Comparison of ENCODE assay signal across 9 mouse cellular contexts in the genomic region with DNA sequence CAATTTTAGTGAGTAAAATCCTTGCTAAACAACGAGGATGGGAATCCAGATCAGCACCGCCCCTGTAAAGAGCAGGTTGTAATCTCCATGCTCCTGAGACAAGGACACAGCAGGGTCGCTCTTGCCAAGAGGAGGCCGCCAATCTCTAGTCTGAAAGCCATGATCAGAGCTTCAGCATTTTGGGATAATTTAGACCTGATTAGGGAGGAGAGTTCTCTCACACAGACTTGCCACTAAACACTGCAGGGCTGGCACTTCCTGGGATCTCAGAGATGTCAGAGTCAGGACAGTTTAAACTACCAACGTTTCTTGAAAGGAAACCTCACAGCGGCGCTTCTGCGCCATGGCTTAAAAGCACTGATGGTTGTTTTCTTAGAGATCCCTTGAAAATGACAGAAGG. TPM values are rescaled to one million over a fixed set of nuclear protein-coding genes. Genes with fewer than 3 reads are reported as not detected.
DNase-seq lines count a peak whose midpoint lies in the region; ATAC-seq and TF ChIP-seq lines count a peak whose summit lies in the region.
"Had no signal": no experiment of that assay in that cellular context is flagged by ENCODE, and none has a peak within 500 bp of the region (broad histone marks: within the 10 kb centered on the region; RNA-seq: fewer than 3 reads in every experiment).

No protein-coding gene starts in this region.

- H3K27me3 ChIP-seq in heart, embryonic 12.5 days (replicated peaks): no peaks in the 10 kb centered on the region
- no peaks in the 10 kb centered on the region for H3K27me3 ChIP-seq in embryonic facial prominence, embryonic 11.5 days (ENCODE audit: control insufficient read depth, insufficient read depth, low read length)
- no peaks in the 10 kb centered on the region for H3K27me3 ChIP-seq in heart, postnatal 0 days (ENCODE audit: control insufficient read depth, insufficient read depth, low read length)
- H3K27me3 ChIP-seq in liver, postnatal 0 days (ENCODE audit: insufficient read depth, low read length): no peaks in the 10 kb centered on the region

- no peaks in the 10 kb centered on the region for H3K9me3 ChIP-seq in heart, embryonic 12.5 days (replicated peaks)
- no peaks in the 10 kb centered on the region for H3K9me3 ChIP-seq in embryonic facial prominence, embryonic 11.5 days (replicated peaks; ENCODE audit: control insufficient read depth, low read length)
- H3K9me3 ChIP-seq in heart, postnatal 0 days (replicated peaks; ENCODE audit: control insufficient read depth, low read length): no peaks in the 10 kb centered on the region
- no peaks in the 10 kb centered on the region for H3K9me3 ChIP-seq in liver, postnatal 0 days (ENCODE audit: low read length)

- H3K4me3 ChIP-seq in heart, embryonic 12.5 days: no peak overlapping the region
- H3K4me3 ChIP-seq in embryonic facial prominence, embryonic 11.5 days (ENCODE audit: low read depth, low read length): no peak overlapping the region
- no peak overlapping the region for H3K4me3 ChIP-seq in heart, postnatal 0 days (ENCODE audit: low read depth, low read length)
- no peak overlapping the region for H3K4me3 ChIP-seq in liver, postnatal 0 days (ENCODE audit: low read depth, low read length)

- intact Hi-C loops in heart, postnatal 36 days (cut with DNase I): no loop called here

- DNase-seq in heart, postnatal 36 days: no peak
- DNase-seq in embryonic facial prominence, embryonic 11.5 days (ENCODE audit: low spot score): no peak
- no peak for DNase-seq in heart, postnatal 0 days (ENCODE audit: low spot score)
- DNase-seq in liver, postnatal 0 days: no peak
- no peak for DNase-seq in urinary bladder, adult 18-20 months (ENCODE audit: low spot score in 2 of 2)
- no peak for DNase-seq in T-cell, adult 2 months (ENCODE audit: low spot score)
- no peak for DNase-seq in ovary, postnatal 14 days (ENCODE audit: low spot score)

- no peak for TF ChIP-seq CTCF in heart, postnatal 0 days (IDR thresholded peaks at IDR 0.05; ENCODE audit: low read depth)
- no peak for TF ChIP-seq CTCF in liver, postnatal 0 days (IDR thresholded peaks at IDR 0.05; ENCODE audit: low read depth)

- WGBS in heart, embryonic 12.5 days: 34% methylated on average over 8 of the region's 8 CpGs
- 56% methylated on average over 8 of the region's 8 CpGs for WGBS in embryonic facial prominence, embryonic 11.5 days
- 32% methylated on average over 8 of the region's 8 CpGs for WGBS in heart, postnatal 0 days
- WGBS in liver, postnatal 0 days (ENCODE audit: insufficient replicate concordance): 71% methylated on average over 8 of the region's 8 CpGs

- no peak for TF ChIP-seq EP300 in heart, postnatal 0 days (IDR thresholded peaks at IDR 0.05; ENCODE audit: low read depth)
- TF ChIP-seq EP300 in liver, postnatal 0 days (IDR thresholded peaks at IDR 0.05; ENCODE audit: low read depth): no peak

- peaks cover 68% of the 10 kb centered on the region for H3K4me1 ChIP-seq in heart, embryonic 12.5 days (replicated peaks)
- H3K4me1 ChIP-seq in embryonic facial prominence, embryonic 11.5 days (ENCODE audit: control insufficient read depth, insufficient read depth, low read length): peaks cover 6% of the 10 kb centered on the region
- peaks cover 47% of the 10 kb centered on the region for H3K4me1 ChIP-seq in heart, postnatal 0 days (ENCODE audit: control insufficient read depth, insufficient read depth)
- peaks cover 32% of the 10 kb centered on the region for H3K4me1 ChIP-seq in liver, postnatal 0 days (ENCODE audit: insufficient read depth)

- no peak overlapping the region for H3K4me2 ChIP-seq in heart, embryonic 12.5 days
- H3K4me2 ChIP-seq in embryonic facial prominence, embryonic 11.5 days (ENCODE audit: low read depth, low read length): no peak overlapping the region
- no peak overlapping the region for H3K4me2 ChIP-seq in heart, postnatal 0 days (ENCODE audit: low read depth, low read length)
- H3K4me2 ChIP-seq in liver, postnatal 0 days (ENCODE audit: low read depth, low read length): no peak overlapping the region

- H3K36me3 ChIP-seq in heart, embryonic 12.5 days: peaks cover 21% of the 10 kb centered on the region
- H3K36me3 ChIP-seq in embryonic facial prominence, embryonic 11.5 days (replicated peaks; ENCODE audit: control insufficient read depth, insufficient read depth, low read depth, low read length): no peaks in the 10 kb centered on the region; the same call in none of the 2 replicates
- H3K36me3 ChIP-seq in heart, postnatal 0 days (replicated peaks; ENCODE audit: control insufficient read depth, insufficient read depth, low read length): peaks cover 16% of the 10 kb centered on the region
- H3K36me3 ChIP-seq in liver, postnatal 0 days (replicated peaks; ENCODE audit: insufficient read depth, low read length): peaks cover 39% of the 10 kb centered on the region

- ATAC-seq in heart, embryonic 12.5 days (ENCODE audit: insufficient number of reproducible peaks, low FRiP score): no peak
- no peak for ATAC-seq in embryonic facial prominence, embryonic 11.5 days (replicated peaks; ENCODE audit: insufficient number of reproducible peaks, low FRiP score, low TSS enrichment, low read depth)
- no peak for ATAC-seq in heart, postnatal 0 days (ENCODE audit: insufficient read depth, low read depth)
- no peak for ATAC-seq in liver, postnatal 0 days
- ATAC-seq: inflammation-experienced regulatory T-cells, adult 6 months had no signal

- H3K9ac ChIP-seq in heart, embryonic 12.5 days: peak overlapping the region; percentile 44; the same call in 1 of the 2 replicates
- no peak overlapping the region for H3K9ac ChIP-seq in embryonic facial prominence, embryonic 11.5 days (replicated peaks; ENCODE audit: low read length)
- H3K9ac ChIP-seq in heart, postnatal 0 days (replicated peaks; ENCODE audit: low read depth, low read length): 0 out of 2 replicates have a peak overlapping the region, but pooled peaks have one; percentile 40
- no peak overlapping the region for H3K9ac ChIP-seq in liver, postnatal 0 days (replicated peaks)

- H3K27ac ChIP-seq in heart, embryonic 12.5 days (ENCODE audit: poor library complexity, severe bottlenecking): peak overlapping the region; percentile 80
- H3K27ac ChIP-seq in embryonic facial prominence, embryonic 11.5 days (replicated peaks; ENCODE audit: low read depth, low read length): peak overlapping the region; percentile 56; the same call in 1 of the 2 replicates
- peak overlapping the region; percentile 84 for H3K27ac ChIP-seq in heart, postnatal 0 days (ENCODE audit: low read depth)
- H3K27ac ChIP-seq in liver, postnatal 0 days (ENCODE audit: low read depth): peak overlapping the region; percentile 0; the same call in 1 of the 2 replicates

RNA-seq across cellular contexts. Expression of gene Zmynd8, which starts 32.4 kb away (rescaled TPM):
- polyA plus RNA-seq in heart, embryonic 12.5 days (2016; fragmentation: Nextera tagmentation; extraction: Ambion mirVana): 44.7 and 48.0 TPM in 2 replicates
- total RNA-seq in heart, postnatal 36 days (2021): 10 to 100 TPM; 46.5 to 48.0 TPM
- polyA plus RNA-seq in embryonic facial prominence, embryonic 11.5 days (2014; fragmentation: Nextera tagmentation; extraction: Ambion mirVana): 36.1 and 36.8 TPM in 2 replicates
- total RNA-seq in heart, postnatal 0 days (2014; rRNA removed; ENCODE audit: low replicate concordance): 19.2 and 48.1 TPM in 2 replicates
- 35.3 and 35.4 TPM in 2 replicates for polyA plus RNA-seq in heart, postnatal 0 days (2015; fragmentation: Nextera tagmentation; extraction: Ambion mirVana)
- polyA plus RNA-seq in liver, postnatal 0 days (2015; fragmentation: Nextera tagmentation; extraction: Ambion mirVana): 16.9 and 21.9 TPM in 2 replicates

Comparison
In these comparisons a context has a peak if more than half of its experiments do, and no peak if none do; other contexts are left out.
1. H3K27ac ChIP-seq: peak in every context shown above with its lines; median percentile 84 in heart, postnatal 0 days; 80 in heart, embryonic 12.5 days; 56 in embryonic facial prominence, embryonic 11.5 days; 0 in liver, postnatal 0 days.
2. H3K9ac ChIP-seq: peak in heart, embryonic 12.5 days (single experiment) and heart, postnatal 0 days (single experiment); none in embryonic facial prominence, embryonic 11.5 days (single experiment) and liver, postnatal 0 days (single experiment).